Mouse (Mus musculus): ENCODE measurements around the gene Hist1h3g. TPM values are rescaled to one million over a fixed set of nuclear protein-coding genes. Genes with fewer than 3 reads are reported as not detected.

The Hist1h3g gene
- polyA plus RNA-seq, 1 experiment from 2014 or later = 5.7 TPM

DNA sequence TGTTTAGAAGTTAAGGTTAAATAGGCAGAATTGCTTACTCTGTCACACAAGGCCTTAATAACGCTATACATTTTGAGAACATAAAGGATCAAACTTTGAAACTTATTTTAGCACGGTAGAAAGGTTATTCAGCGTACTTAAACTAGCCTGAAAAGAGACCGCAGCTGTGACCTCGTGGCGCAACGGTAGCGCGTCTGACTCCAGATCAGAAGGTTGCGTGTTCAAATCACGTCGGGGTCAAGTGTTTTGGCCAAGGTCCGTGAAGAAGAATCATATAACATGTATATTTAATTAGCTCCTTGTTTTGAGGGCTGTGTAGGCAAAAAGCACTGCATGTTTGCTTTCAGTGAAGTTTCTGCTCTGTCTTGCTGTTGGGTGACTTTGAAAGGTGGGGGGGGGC, 28.9 kb upstream of the Hist1h3g start:
- Histone ChIP-seq H3K9ac (ENCODE audit: low read length) (no peak overlapping the region), H3K27ac (ENCODE audit: low read depth, low read length) (no peak overlapping the region), H3K36me3 (ENCODE audit: control insufficient read depth, insufficient read depth, low read length) (no peaks in the 10 kb centered on the region), H3K4me2 (ENCODE audit: low read depth, low read length, severe bottlenecking) (peak overlapping the region; percentile 55; the same call in 1 of the 2 replicates), H3K4me3 (ENCODE audit: low read depth, low read length) (peak overlapping the region; percentile 28), H3K9me3 (ENCODE audit: control insufficient read depth, low read length) (no peaks in the 10 kb centered on the region), H3K27me3 (ENCODE audit: control insufficient read depth, insufficient read depth, low read length) (no peaks in the 10 kb centered on the region), H3K4me1 (replicated peaks; ENCODE audit: control insufficient read depth, insufficient read depth, low read length) (peaks cover 2% of the 10 kb centered on the region; the same call in 1 of the 2 replicates)
- DNase-seq (ENCODE audit: low spot score) (peak; percentile 78), ATAC-seq (replicated peaks; ENCODE audit: low FRiP score) (no peak)
- 1% methylated on average over 13 of the region's 13 CpGs for WGBS

DNA sequence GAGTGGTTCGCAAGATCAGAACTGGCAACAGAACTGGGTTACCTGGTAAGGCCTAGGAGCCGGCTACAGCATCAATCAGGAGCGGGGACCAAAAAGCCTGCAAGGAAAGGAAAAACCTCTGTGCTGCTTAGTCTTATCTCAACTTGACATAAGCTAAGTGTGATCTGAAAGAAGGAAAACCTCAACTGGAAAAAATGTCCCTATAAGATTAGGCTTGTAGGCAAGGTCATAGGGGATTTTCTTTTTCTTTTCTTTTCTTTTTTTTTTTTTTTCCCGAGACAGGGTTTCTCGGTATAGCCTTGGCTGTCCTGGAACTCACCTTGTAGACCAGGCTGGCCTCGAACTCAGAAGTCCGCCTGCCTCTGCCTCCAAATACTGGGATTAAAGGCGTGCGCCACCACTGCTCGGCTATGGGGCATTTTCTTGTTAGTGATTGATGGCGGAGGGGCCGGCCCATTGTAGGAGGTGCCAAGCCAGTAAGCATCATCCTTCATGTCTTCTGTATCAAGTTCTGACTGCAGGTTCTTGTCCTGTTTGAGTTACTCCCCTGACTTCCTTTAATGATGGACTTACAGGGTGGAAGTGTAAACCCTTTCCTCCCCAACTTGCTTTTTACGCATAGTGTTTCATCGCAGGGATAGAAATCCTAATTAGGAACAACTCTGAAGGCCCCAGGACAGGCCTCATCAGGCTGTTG, 28.3 kb upstream of the Hist1h3g start:
- Histone ChIP-seq H3K4me1 (replicated peaks; ENCODE audit: control insufficient read depth, insufficient read depth, low read length) (peaks cover 2% of the 10 kb centered on the region; the same call in 1 of the 2 replicates), H3K9me3 (ENCODE audit: control insufficient read depth, low read length) (no peaks in the 10 kb centered on the region), H3K27ac (ENCODE audit: low read depth, low read length) (no peak overlapping the region), H3K36me3 (ENCODE audit: control insufficient read depth, insufficient read depth, low read length) (no peaks in the 10 kb centered on the region), H3K4me2 (ENCODE audit: low read depth, low read length, severe bottlenecking) (peak overlapping the region; percentile 26; the same call in 1 of the 2 replicates), H3K4me3 (ENCODE audit: low read depth, low read length) (no peak overlapping the region), H3K9ac (ENCODE audit: low read length) (no peak overlapping the region), H3K27me3 (ENCODE audit: control insufficient read depth, insufficient read depth, low read length) (no peaks in the 10 kb centered on the region)
- DNase-seq (ENCODE audit: low spot score) = peak; percentile 74
- no peak for ATAC-seq (replicated peaks; ENCODE audit: low FRiP score)
- WGBS = 11% methylated on average over 14 of the region's 14 CpGs

DNA sequence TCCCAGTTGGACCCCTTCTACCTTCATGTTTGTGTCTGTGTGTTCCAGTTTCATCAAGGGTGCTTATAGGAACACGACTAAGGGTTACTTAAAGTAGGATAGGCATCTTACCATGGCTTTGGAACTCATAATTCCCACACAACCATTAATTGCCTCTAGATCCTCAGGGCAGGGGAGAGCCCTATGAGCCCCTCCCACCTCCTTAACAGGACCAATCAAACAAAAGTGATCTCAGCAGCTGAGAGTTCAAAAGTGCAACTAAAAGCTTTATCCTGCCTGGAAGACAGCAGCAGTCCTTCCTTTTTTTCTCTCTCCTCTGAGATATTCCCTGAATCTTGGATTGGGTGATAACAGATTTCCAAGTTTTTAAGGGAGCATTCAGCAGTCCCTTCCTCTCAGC, 25.1 kb upstream of the Hist1h3g start:
- Histone ChIP-seq H3K4me2 (ENCODE audit: low read depth, low read length, severe bottlenecking) (no peak overlapping the region), H3K4me1 (replicated peaks; ENCODE audit: control insufficient read depth, insufficient read depth, low read length) (peaks cover under 1% of the 10 kb centered on the region; the same call in 1 of the 2 replicates), H3K4me3 (ENCODE audit: low read depth, low read length) (no peak overlapping the region), H3K9me3 (ENCODE audit: control insufficient read depth, low read length) (no peaks in the 10 kb centered on the region), H3K27me3 (ENCODE audit: control insufficient read depth, insufficient read depth, low read length) (no peaks in the 10 kb centered on the region), H3K27ac (ENCODE audit: low read depth, low read length) (no peak overlapping the region), H3K36me3 (ENCODE audit: control insufficient read depth, insufficient read depth, low read length) (no peaks in the 10 kb centered on the region), H3K9ac (ENCODE audit: low read length) (no peak overlapping the region)
- ATAC-seq (replicated peaks; ENCODE audit: low FRiP score) (no peak), DNase-seq (ENCODE audit: low spot score) (no peak)
- WGBS = 42% methylated on average over 1 of the region's 1 CpGs

DNA sequence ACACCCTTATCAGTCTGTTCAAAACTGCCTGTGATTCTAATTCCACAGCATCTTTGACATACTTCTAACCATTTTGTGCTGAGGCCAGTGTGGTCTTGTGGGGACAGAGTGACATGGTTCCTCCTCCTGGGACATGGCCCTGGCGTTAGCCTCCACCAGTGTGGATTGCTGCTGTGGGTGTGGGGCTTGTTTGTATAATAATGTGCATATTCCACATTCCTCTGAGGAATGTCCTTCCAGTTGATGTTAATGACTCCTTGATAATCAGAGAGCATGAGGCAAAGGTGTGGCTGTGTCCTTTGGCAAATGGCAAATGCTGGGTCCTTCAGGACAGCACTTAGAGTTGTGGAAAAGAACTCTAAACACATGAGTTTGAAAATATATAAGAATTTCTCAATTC, 21.7 kb upstream of the Hist1h3g start:
- DNase-seq (ENCODE audit: low spot score) = no peak
- Histone ChIP-seq H3K4me3 (ENCODE audit: low read depth, low read length) (no peak overlapping the region), H3K27me3 (ENCODE audit: control insufficient read depth, insufficient read depth, low read length) (no peaks in the 10 kb centered on the region), H3K27ac (ENCODE audit: low read depth, low read length) (no peak overlapping the region), H3K9ac (ENCODE audit: low read length) (no peak overlapping the region), H3K4me2 (ENCODE audit: low read depth, low read length, severe bottlenecking) (no peak overlapping the region), H3K4me1 (replicated peaks; ENCODE audit: control insufficient read depth, insufficient read depth, low read length) (0 out of 2 replicates have a peak, but pooled peaks cover 3% of the 10 kb centered on the region), H3K9me3 (ENCODE audit: control insufficient read depth, low read length) (no peaks in the 10 kb centered on the region), H3K36me3 (ENCODE audit: control insufficient read depth, insufficient read depth, low read length) (no peaks in the 10 kb centered on the region)
- no peak for ATAC-seq (replicated peaks; ENCODE audit: low FRiP score)
- WGBS = 91% methylated on average over 1 of the region's 1 CpGs

DNA sequence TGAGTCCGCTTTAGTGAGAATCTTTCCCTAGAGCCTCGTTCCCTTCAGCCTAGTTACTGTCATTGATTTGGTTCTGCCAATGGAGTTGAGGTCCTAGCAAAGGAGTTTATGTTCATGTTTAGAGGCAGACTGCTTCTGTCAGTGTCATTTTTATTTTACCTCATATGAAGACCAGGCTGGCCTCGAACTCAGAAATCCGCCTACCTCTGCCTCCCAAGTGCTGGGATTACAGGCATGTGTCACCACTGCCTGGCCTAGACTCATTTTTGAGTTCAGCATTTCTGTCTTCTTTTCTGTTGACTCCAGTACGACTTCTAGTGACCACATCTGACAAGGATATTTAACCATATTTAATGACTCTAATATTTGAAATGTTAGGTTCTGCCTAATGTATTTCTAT, 19.9 kb upstream of the Hist1h3g start:
- no peaks in the 10 kb centered on the region for H3K36me3 ChIP-seq (ENCODE audit: control insufficient read depth, insufficient read depth, low read length)
- no peaks in the 10 kb centered on the region for H3K9me3 ChIP-seq (ENCODE audit: control insufficient read depth, low read length)
- 0 out of 2 replicates have a peak, but pooled peaks cover 3% of the 10 kb centered on the region for H3K4me1 ChIP-seq (replicated peaks; ENCODE audit: control insufficient read depth, insufficient read depth, low read length)
- H3K27me3 ChIP-seq (ENCODE audit: control insufficient read depth, insufficient read depth, low read length) = no peaks in the 10 kb centered on the region
- H3K9ac ChIP-seq (ENCODE audit: low read length) = no peak overlapping the region
- WGBS = 67% methylated on average over 5 of the region's 5 CpGs
- H3K4me3 ChIP-seq (ENCODE audit: low read depth, low read length) = no peak overlapping the region
- H3K27ac ChIP-seq (ENCODE audit: low read depth, low read length) = no peak overlapping the region
- DNase-seq (ENCODE audit: low spot score) (no peak), ATAC-seq (replicated peaks; ENCODE audit: low FRiP score) (no peak)
- no peak overlapping the region for H3K4me2 ChIP-seq (ENCODE audit: low read depth, low read length, severe bottlenecking)

DNA sequence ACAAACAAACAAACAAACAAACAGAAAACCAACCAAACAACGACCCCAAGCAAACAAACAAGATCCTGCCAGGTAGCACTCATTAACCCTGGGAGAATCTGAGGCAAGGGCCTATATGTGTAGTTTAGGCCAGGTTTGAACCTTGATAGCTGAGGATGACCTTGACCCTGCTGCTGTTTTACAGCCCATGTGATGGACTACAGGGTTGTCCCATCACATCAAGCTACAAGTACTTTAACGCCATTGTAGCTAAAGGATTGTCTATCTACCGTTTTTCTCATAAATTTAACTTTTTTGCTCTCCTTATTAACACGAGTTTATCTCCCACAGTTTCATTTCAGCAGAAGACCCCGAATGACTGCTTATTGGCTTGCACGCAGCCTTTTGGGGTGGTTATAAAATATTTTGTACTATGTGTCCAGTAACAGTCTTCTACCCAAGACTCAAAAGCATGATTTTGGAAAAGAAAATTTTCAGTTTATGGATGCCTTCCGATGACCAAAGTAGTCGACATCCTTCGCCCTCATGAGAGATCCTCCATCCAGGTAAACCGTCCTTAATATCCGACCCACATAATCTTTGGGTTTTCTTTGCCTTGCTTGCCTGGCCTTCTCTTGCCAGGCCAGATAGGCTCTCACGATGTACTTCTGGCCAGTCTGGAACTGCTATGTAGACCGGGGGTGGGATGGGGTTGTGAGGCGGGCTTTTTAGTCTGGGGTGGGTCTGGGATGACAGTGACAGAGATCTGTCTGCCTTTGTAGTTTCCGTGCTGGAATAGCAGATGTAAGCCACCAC, 19.2 kb upstream of the Hist1h3g start:
- Histone ChIP-seq H3K4me2 (ENCODE audit: low read depth, low read length, severe bottlenecking) (peak overlapping the region; percentile 62), H3K4me1 (replicated peaks; ENCODE audit: control insufficient read depth, insufficient read depth, low read length) (0 out of 2 replicates have a peak, but pooled peaks cover 3% of the 10 kb centered on the region), H3K36me3 (ENCODE audit: control insufficient read depth, insufficient read depth, low read length) (no peaks in the 10 kb centered on the region), H3K27ac (ENCODE audit: low read depth, low read length) (no peak overlapping the region), H3K27me3 (ENCODE audit: control insufficient read depth, insufficient read depth, low read length) (no peaks in the 10 kb centered on the region), H3K4me3 (ENCODE audit: low read depth, low read length) (peak overlapping the region; percentile 42), H3K9me3 (ENCODE audit: control insufficient read depth, low read length) (no peaks in the 10 kb centered on the region), H3K9ac (ENCODE audit: low read length) (peak overlapping the region; percentile 41; the same call in 1 of the 2 replicates)
- ATAC-seq (replicated peaks; ENCODE audit: low FRiP score) = no peak
- no peak for DNase-seq (ENCODE audit: low spot score)
- WGBS = 57% methylated on average over 15 of the region's 15 CpGs

DNA sequence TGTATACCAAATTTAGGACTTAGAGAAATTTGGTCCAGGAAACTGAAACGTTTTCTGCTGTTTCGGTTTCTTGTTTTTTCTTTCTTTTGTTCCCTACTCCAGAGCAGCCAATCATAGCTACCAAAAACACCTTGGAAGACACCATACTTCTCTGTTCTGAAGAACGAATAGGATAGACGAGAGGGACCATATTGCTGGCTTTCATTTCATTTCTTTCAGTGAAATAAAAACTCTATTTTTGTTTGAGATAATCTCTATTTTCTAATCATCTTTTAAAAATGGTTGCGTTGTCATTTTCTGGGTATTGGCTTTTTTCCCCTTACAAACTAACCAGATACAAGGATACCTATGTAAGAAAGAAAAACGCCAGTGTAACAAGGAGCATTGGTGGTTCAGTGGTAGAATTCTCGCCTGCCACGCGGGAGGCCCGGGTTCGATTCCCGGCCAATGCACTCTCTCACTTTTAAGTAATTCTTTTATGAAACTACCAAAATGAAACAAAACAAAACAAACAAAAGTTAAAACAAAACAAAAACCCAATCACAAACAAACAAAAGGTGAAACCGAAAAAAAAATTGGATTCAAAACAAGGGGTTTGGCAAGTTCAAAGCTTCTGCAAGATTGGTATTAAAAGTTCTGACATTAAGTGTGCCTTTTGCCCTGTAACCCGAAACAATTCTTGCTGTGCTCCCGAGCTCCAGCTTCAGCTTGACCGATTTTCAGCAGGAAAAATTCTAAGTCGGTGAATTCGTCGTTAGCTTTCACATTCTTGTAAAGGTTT, 18.2 kb upstream of the Hist1h3g start:
- peak overlapping the region; percentile 42 for H3K4me3 ChIP-seq (ENCODE audit: low read depth, low read length)
- H3K27ac ChIP-seq (ENCODE audit: low read depth, low read length) = no peak overlapping the region
- peak overlapping the region; percentile 37; the same call in 1 of the 2 replicates for H3K9ac ChIP-seq (ENCODE audit: low read length)
- H3K4me2 ChIP-seq (ENCODE audit: low read depth, low read length, severe bottlenecking) = peak overlapping the region; percentile 86
- DNase-seq (ENCODE audit: low spot score) (peak; percentile 88), ATAC-seq (replicated peaks; ENCODE audit: low FRiP score) (peak; percentile 64)
- 0 out of 2 replicates have a peak, but pooled peaks cover 3% of the 10 kb centered on the region for H3K4me1 ChIP-seq (replicated peaks; ENCODE audit: control insufficient read depth, insufficient read depth, low read length)
- 1% methylated on average over 19 of the region's 19 CpGs for WGBS
- H3K36me3 ChIP-seq (ENCODE audit: control insufficient read depth, insufficient read depth, low read length) = no peaks in the 10 kb centered on the region
- H3K9me3 ChIP-seq (ENCODE audit: control insufficient read depth, low read length) = no peaks in the 10 kb centered on the region
- H3K27me3 ChIP-seq (ENCODE audit: control insufficient read depth, insufficient read depth, low read length) = no peaks in the 10 kb centered on the region

DNA sequence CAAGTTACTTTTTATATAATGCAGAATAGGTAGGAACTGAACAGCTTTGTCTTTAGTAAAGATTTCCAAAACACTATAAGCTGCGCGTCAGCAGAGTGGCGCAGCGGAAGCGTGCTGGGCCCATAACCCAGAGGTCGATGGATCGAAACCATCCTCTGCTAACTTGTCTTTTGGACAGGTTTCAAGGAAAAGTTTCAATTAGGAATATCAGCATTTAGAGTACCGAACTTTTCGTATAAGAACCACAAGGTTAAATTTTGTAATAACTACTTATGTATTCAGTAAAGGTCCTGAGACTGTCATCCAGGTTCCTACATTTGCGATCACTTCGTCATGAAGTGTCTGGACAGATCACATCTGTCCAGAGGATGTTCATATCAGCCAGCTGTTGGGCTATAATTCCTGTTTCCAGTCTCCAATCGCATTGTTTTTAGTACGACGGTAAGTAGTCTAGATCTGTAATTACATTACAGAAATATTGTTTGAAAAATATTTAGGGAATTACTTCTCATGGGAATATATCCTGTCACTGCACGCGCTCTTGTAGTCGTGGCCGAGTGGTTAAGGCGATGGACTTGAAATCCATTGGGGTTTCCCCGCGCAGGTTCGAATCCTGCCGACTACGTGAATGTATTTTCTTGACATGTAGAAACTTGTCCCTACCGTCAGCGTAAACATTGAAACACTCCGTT, 17.5 kb upstream of the Hist1h3g start:
- Histone ChIP-seq H3K9me3 (ENCODE audit: control insufficient read depth, low read length) (no peaks in the 10 kb centered on the region), H3K27ac (ENCODE audit: low read depth, low read length) (no peak overlapping the region), H3K9ac (ENCODE audit: low read length) (peak overlapping the region; percentile 37; the same call in 1 of the 2 replicates), H3K36me3 (ENCODE audit: control insufficient read depth, insufficient read depth, low read length) (no peaks in the 10 kb centered on the region), H3K4me3 (ENCODE audit: low read depth, low read length) (peak overlapping the region; percentile 42), H3K27me3 (ENCODE audit: control insufficient read depth, insufficient read depth, low read length) (no peaks in the 10 kb centered on the region), H3K4me2 (ENCODE audit: low read depth, low read length, severe bottlenecking) (peak overlapping the region; percentile 86), H3K4me1 (replicated peaks; ENCODE audit: control insufficient read depth, insufficient read depth, low read length) (0 out of 2 replicates have a peak, but pooled peaks cover 3% of the 10 kb centered on the region)
- under 1% methylated on average over 27 of the region's 27 CpGs for WGBS
- DNase-seq (ENCODE audit: low spot score) = peak; percentile 91
- peak; percentile 88 for ATAC-seq (replicated peaks; ENCODE audit: low FRiP score)

All from forebrain, embryonic 11.5 days (tissue).